Mouse (Mus musculus): ENCODE measurements around the gene Cdkn3.
"Not testable (repeated sequence)": the region's sequence is repeated elsewhere in the genome, so short reads cannot be mapped to it uniquely, and the experiment has no call there.

Gene Cdkn3

GRCm38 (mm10) chr14:46760355-46761029 is at the start of gene Cdkn3:
Gene Cdkn3 (plus strand): TSS chr14:46760541.
- peak; percentile 90 for DNase-seq (ENCODE audit: extremely low spot score)

GRCm38 (mm10) chr14:46718483-46718922 is 41.8 kb upstream of the Cdkn3 start:
- peak; percentile 43 for DNase-seq (ENCODE audit: extremely low spot score)

GRCm38 (mm10) chr14:46722031-46722430 is 38.3 kb upstream of the Cdkn3 start:
- DNase-seq (ENCODE audit: extremely low spot score) = peak; percentile 48

GRCm38 (mm10) chr14:46723828-46724227 is 36.5 kb upstream of the Cdkn3 start:
- peak; percentile 80 for DNase-seq (ENCODE audit: extremely low spot score)

- DNase-seq (ENCODE audit: extremely low spot score) = no peak
Observed at GRCm38 (mm10) chr14:46724941-46725340, 35.4 kb upstream of the Cdkn3 start.

GRCm38 (mm10) chr14:46725743-46726142 is 34.6 kb upstream of the Cdkn3 start:
- no peak for DNase-seq (ENCODE audit: extremely low spot score)

- DNase-seq (ENCODE audit: extremely low spot score) = no peak
Observed at GRCm38 (mm10) chr14:46734262-46734661, 26.1 kb upstream of the Cdkn3 start.

GRCm38 (mm10) chr14:46734761-46735455 is 25.4 kb upstream of the Cdkn3 start:
- no peak for DNase-seq (ENCODE audit: extremely low spot score)

GRCm38 (mm10) chr14:46736366-46736765 is 24.0 kb upstream of the Cdkn3 start:
- no peak for DNase-seq (ENCODE audit: extremely low spot score)

GRCm38 (mm10) chr14:46737346-46737745 is 23.0 kb upstream of the Cdkn3 start:
- not testable (repeated sequence) for DNase-seq (ENCODE audit: extremely low spot score)

- DNase-seq (ENCODE audit: extremely low spot score) = no peak
Observed at GRCm38 (mm10) chr14:46742674-46743073, 17.7 kb upstream of the Cdkn3 start.

GRCm38 (mm10) chr14:46745413-46745812 is 14.9 kb upstream of the Cdkn3 start:
- DNase-seq (ENCODE audit: extremely low spot score) = no peak

- not testable (repeated sequence) for DNase-seq (ENCODE audit: extremely low spot score)
Observed at GRCm38 (mm10) chr14:46754371-46754770, 6.0 kb upstream of the Cdkn3 start.

- no peak for DNase-seq (ENCODE audit: extremely low spot score)
Observed at GRCm38 (mm10) chr14:46755851-46756250, 4.5 kb upstream of the Cdkn3 start.

- no peak for DNase-seq (ENCODE audit: extremely low spot score)
Observed at GRCm38 (mm10) chr14:46757736-46758135, 2.6 kb upstream of the Cdkn3 start.

GRCm38 (mm10) chr14:46759970-46760354 is 379 bp upstream of the Cdkn3 start:
- DNase-seq (ENCODE audit: extremely low spot score) = no peak

GRCm38 (mm10) chr14:46761186-46761585 is 845 bp downstream of the Cdkn3 start:
- DNase-seq (ENCODE audit: extremely low spot score) = no peak

- DNase-seq (ENCODE audit: extremely low spot score) = no peak
Observed at GRCm38 (mm10) chr14:46767116-46767515, 6.8 kb downstream of the Cdkn3 start.

- no peak for DNase-seq (ENCODE audit: extremely low spot score)
Observed at GRCm38 (mm10) chr14:46770036-46770435, 9.7 kb downstream of the Cdkn3 start.

- no peak for DNase-seq (ENCODE audit: extremely low spot score)
Observed at GRCm38 (mm10) chr14:46778756-46779155, 18.4 kb downstream of the Cdkn3 start.

- DNase-seq (ENCODE audit: extremely low spot score) = no peak
Observed at GRCm38 (mm10) chr14:46779217-46779616, 18.9 kb downstream of the Cdkn3 start.

GRCm38 (mm10) chr14:46781086-46781485 is 20.7 kb downstream of the Cdkn3 start:
- no peak for DNase-seq (ENCODE audit: extremely low spot score)

- no peak for DNase-seq (ENCODE audit: extremely low spot score)
Observed at GRCm38 (mm10) chr14:46782187-46782828, 22.0 kb downstream of the Cdkn3 start.

Data from embryo, embryonic 9.5 days (tissue).